Mouse (Mus musculus) cerebellum, adult 2 months (tissue): ENCODE data around the gene Syk.

Source experiments
- CTCF ChIP-seq: fragments of 200-500 bp; IDR thresholded peaks from 2 replicates; pipeline ENCODE4 v1.5.1; 2011; ENCODE audit warnings: low read depth, mild to moderate bottlenecking, control low read depth, low read length, moderate library complexity, borderline replicate concordance; ENCODE audit not compliant: insufficient read depth
- POLR2A ChIP-seq: fragments of 200-500 bp; IDR thresholded peaks from 2 replicates; pipeline ENCODE4 v1.6.1; 2011; ENCODE audit warnings: low read length, control low read depth, borderline replicate concordance; ENCODE audit not compliant: insufficient read depth

DNA sequence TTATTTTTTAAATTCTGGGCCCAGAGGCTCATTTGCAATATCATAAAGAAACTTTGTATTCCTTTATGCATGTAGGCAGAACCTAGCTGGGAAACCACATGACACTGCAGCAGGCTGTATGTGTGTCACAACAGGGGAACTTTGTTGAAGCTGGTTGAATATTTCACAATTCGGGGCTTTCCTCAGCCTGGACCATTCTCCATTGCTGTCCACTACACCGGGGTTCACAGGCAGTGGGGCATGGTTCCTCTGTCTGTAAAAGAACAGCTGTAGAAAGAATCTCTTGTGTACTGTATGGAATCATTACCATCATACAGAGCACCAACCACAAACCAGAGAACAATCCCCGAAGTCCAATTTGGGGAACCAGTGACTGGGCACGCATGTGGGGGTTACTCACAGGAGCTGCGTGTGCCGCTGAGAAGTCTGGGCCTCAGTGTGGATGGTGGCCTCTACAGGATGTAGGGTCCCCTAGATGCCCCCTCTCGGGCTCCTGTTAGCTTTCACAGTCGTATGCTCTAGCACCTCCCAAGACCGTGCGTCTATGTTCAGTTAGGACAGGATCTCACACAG lies 53.3 kb downstream of the Syk start:
- TF ChIP-seq POLR2A (no peak), CTCF (no peak)
